Mouse (Mus musculus): ENCODE data around the gene Gm21970. TPM values are rescaled to one million over a fixed set of nuclear protein-coding genes. Genes with fewer than 3 reads are reported as not detected.

The Gm21970 gene
- polyA plus RNA-seq, 1 experiment, result not detected

DNA sequence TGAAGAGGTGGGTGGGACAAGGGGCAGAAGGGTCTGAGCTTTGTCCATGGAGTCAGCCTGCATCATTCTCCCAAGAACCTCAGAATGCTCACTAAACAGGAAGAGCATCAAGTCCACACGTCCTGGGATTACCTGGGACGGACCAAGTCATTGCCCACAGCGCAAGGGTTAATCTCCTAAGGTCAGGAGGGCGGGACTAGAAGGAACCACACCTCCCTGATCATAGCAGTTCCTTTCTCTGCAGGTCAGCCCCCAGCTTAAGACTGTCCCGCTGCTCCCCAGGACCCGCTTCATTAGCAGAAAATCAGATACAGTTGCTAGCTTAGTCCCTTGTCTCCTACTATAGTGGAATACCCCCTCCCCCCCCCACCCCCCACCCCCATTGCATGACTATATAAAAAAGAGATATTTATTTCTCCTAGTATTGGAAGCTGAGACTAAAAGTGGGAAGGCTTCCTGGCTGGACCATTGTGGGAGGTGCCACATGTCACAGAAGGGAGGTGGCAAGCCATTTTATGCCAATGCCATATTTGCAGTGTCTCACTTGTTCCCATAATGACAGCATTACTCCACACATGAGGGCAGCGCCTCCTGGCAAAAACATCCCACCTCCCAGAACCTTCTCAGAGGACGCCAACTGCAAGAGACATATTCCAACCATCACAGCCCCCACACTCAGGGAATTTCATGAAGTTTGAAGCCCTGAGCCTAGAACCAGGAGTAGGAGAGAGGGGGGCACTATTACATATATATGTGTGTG is 4.3 kb downstream of the Gm21970 start:
- Histone ChIP-seq H3K27me3 (ENCODE audit: control insufficient read depth, insufficient read depth, insufficient read length) (no peaks in the 10 kb centered on the region), H3K36me3 (ENCODE audit: control insufficient read depth, insufficient read depth) (peaks cover 33% of the 10 kb centered on the region)
- TF ChIP-seq SRF (IDR thresholded peaks at IDR 0.05; ENCODE audit: control insufficient read depth, insufficient read length, low read depth), result no peak
- TF ChIP-seq POLR2A (IDR thresholded peaks at IDR 0.05; ENCODE audit: insufficient read length, low read depth), result no peak
- TF ChIP-seq CEBPB (IDR thresholded peaks at IDR 0.05; ENCODE audit: insufficient read depth, poor library complexity, severe bottlenecking), result no peak
- no peak for TF ChIP-seq POLR2AphosphoS2 (IDR thresholded peaks at IDR 0.05; ENCODE audit: insufficient read length, low read depth)
- no peak for TF ChIP-seq USF1 (IDR thresholded peaks at IDR 0.05; ENCODE audit: low read depth)
- no peak for TF ChIP-seq MAX (IDR thresholded peaks at IDR 0.05; ENCODE audit: low read depth)
- no peak for TF ChIP-seq TCF12 (IDR thresholded peaks at IDR 0.05; ENCODE audit: insufficient read depth, poor library complexity, severe bottlenecking)
- no peak for TF ChIP-seq REST (IDR thresholded peaks at IDR 0.05; ENCODE audit: insufficient read depth, insufficient read length)
- TF ChIP-seq MYOD1 (IDR thresholded peaks at IDR 0.05; ENCODE audit: control insufficient read depth in 1 of 3, insufficient read length in 2 of 3, low read depth in 2 of 3), result no peak
- no peak for TF ChIP-seq E2F4 (IDR thresholded peaks at IDR 0.05; ENCODE audit: insufficient read depth)
- no peak for TF ChIP-seq MYOG (IDR thresholded peaks at IDR 0.05; ENCODE audit: control insufficient read depth in 1 of 3, insufficient read depth in 1 of 3, insufficient read length in 2 of 3, low read depth in 2 of 3)
- no peak for TF ChIP-seq TCF3 (IDR thresholded peaks at IDR 0.05; ENCODE audit: insufficient read length, low read depth)

GRCm38 (mm10) chr16:91396844-91397537 is 5.5 kb downstream of the Gm21970 start:
- Histone ChIP-seq H3K36me3 (ENCODE audit: control insufficient read depth, insufficient read depth) (peaks cover 22% of the 10 kb centered on the region), H3ac (ENCODE audit: control insufficient read depth, insufficient read length) (no peak overlapping the region), H3K79me2 (ENCODE audit: control insufficient read depth, insufficient read depth) (no peaks in the 10 kb centered on the region), H3K4me2 (ENCODE audit: low read depth) (no peak overlapping the region), H3K27me3 (ENCODE audit: control insufficient read depth, insufficient read depth, insufficient read length) (no peaks in the 10 kb centered on the region), H3K4me3 (no peak overlapping the region)
- TF ChIP-seq POLR2A (IDR thresholded peaks at IDR 0.05; ENCODE audit: insufficient read length, low read depth) (no peak), MYOD1 (IDR thresholded peaks at IDR 0.05; ENCODE audit: control insufficient read depth in 1 of 3, insufficient read length in 2 of 3, low read depth in 2 of 3) (no peak), USF1 (IDR thresholded peaks at IDR 0.05; ENCODE audit: low read depth) (no peak), POLR2AphosphoS2 (IDR thresholded peaks at IDR 0.05; ENCODE audit: insufficient read length, low read depth) (no peak), CEBPB (IDR thresholded peaks at IDR 0.05; ENCODE audit: insufficient read depth, poor library complexity, severe bottlenecking) (no peak), TCF3 (IDR thresholded peaks at IDR 0.05; ENCODE audit: insufficient read length, low read depth) (no peak), MAX (IDR thresholded peaks at IDR 0.05; ENCODE audit: low read depth) (no peak), E2F4 (IDR thresholded peaks at IDR 0.05; ENCODE audit: insufficient read depth) (no peak), SRF (IDR thresholded peaks at IDR 0.05; ENCODE audit: control insufficient read depth, insufficient read length, low read depth) (no peak), REST (IDR thresholded peaks at IDR 0.05; ENCODE audit: insufficient read depth, insufficient read length) (no peak), MYOG (IDR thresholded peaks at IDR 0.05; ENCODE audit: control insufficient read depth in 1 of 3, insufficient read depth in 1 of 3, insufficient read length in 2 of 3, low read depth in 2 of 3) (no peak), TCF12 (IDR thresholded peaks at IDR 0.05; ENCODE audit: insufficient read depth, poor library complexity, severe bottlenecking) (no peak)

More for the DNA sequence above, 4.3 kb downstream of the Gm21970 start:
- no peak overlapping the region for H3ac ChIP-seq (ENCODE audit: control insufficient read depth, insufficient read length)
- H3K4me3 ChIP-seq, result no peak overlapping the region
- no peaks in the 10 kb centered on the region for H3K79me2 ChIP-seq (ENCODE audit: control insufficient read depth, insufficient read depth)
- H3K4me2 ChIP-seq (ENCODE audit: low read depth), result no peak overlapping the region

GRCm38 (mm10) chr16:91398030-91398429 is 6.5 kb downstream of the Gm21970 start:
- Histone ChIP-seq H3K4me3 (no peak overlapping the region), H3K4me2 (ENCODE audit: low read depth) (peak overlapping the region; percentile 28), H3K27me3 (ENCODE audit: control insufficient read depth, insufficient read depth, insufficient read length) (no peaks in the 10 kb centered on the region), H3K79me2 (ENCODE audit: control insufficient read depth, insufficient read depth) (no peaks in the 10 kb centered on the region), H3K36me3 (ENCODE audit: control insufficient read depth, insufficient read depth) (peaks cover 14% of the 10 kb centered on the region), H3ac (ENCODE audit: control insufficient read depth, insufficient read length) (no peak overlapping the region)
- no peak for TF ChIP-seq REST (IDR thresholded peaks at IDR 0.05; ENCODE audit: insufficient read depth, insufficient read length)
- peak; percentile 4 for TF ChIP-seq POLR2AphosphoS2 (IDR thresholded peaks at IDR 0.05; ENCODE audit: insufficient read length, low read depth)

- peaks cover 10% of the 10 kb centered on the region for H3K36me3 ChIP-seq (ENCODE audit: control insufficient read depth, insufficient read depth)
- no peak overlapping the region for H3K4me3 ChIP-seq
- H3K27me3 ChIP-seq (ENCODE audit: control insufficient read depth, insufficient read depth, insufficient read length), result no peaks in the 10 kb centered on the region
- no peak overlapping the region for H3K4me2 ChIP-seq (ENCODE audit: low read depth)
- no peak overlapping the region for H3ac ChIP-seq (ENCODE audit: control insufficient read depth, insufficient read length)
- H3K79me2 ChIP-seq (ENCODE audit: control insufficient read depth, insufficient read depth), result no peaks in the 10 kb centered on the region
- TF ChIP-seq POLR2AphosphoS2 (IDR thresholded peaks at IDR 0.05; ENCODE audit: insufficient read length, low read depth) (no peak), USF1 (IDR thresholded peaks at IDR 0.05; ENCODE audit: low read depth) (no peak), MYOD1 (IDR thresholded peaks at IDR 0.05; ENCODE audit: control insufficient read depth in 1 of 3, insufficient read length in 2 of 3, low read depth in 2 of 3) (no peak), REST (IDR thresholded peaks at IDR 0.05; ENCODE audit: insufficient read depth, insufficient read length) (no peak), SRF (IDR thresholded peaks at IDR 0.05; ENCODE audit: control insufficient read depth, insufficient read length, low read depth) (no peak), E2F4 (IDR thresholded peaks at IDR 0.05; ENCODE audit: insufficient read depth) (no peak), TCF3 (IDR thresholded peaks at IDR 0.05; ENCODE audit: insufficient read length, low read depth) (no peak), TCF12 (IDR thresholded peaks at IDR 0.05; ENCODE audit: insufficient read depth, poor library complexity, severe bottlenecking) (no peak), CEBPB (IDR thresholded peaks at IDR 0.05; ENCODE audit: insufficient read depth, poor library complexity, severe bottlenecking) (no peak)
These were observed 7.4 kb downstream of the Gm21970 start for GRCm38 (mm10) chr16:91398944-91399343.
